Mouse (Mus musculus): ENCODE measurements around the gene Slc26a10. TPM values are rescaled to one million over a fixed set of nuclear protein-coding genes. Genes with fewer than 3 reads are reported as not detected.

Slc26a10 gene
- polyA plus RNA-seq, 1 experiment from 2014 or later, result 1.1 TPM

GRCm38 (mm10) chr10:127188465-127189115, 8.1 kb upstream of the Slc26a10 start:
- Histone ChIP-seq H3K4me3 (replicated peaks) (peak overlapping the region; percentile 60), H3K27ac (peak overlapping the region; percentile 94), H3K36me3 (peaks cover 25% of the 10 kb centered on the region), H3K27me3 (replicated peaks) (no peaks in the 10 kb centered on the region), H3K4me1 (peaks cover 37% of the 10 kb centered on the region), H3K9ac (peak overlapping the region; percentile 65), H3K4me2 (peak overlapping the region; percentile 76), H3K9me3 (no peaks in the 10 kb centered on the region)
- 0% methylated on average over 46 of the region's 46 CpGs for WGBS
- peak; percentile 78 for ATAC-seq (ENCODE audit: insufficient read depth, low FRiP score, low read depth)

- no peak for ATAC-seq (ENCODE audit: insufficient read depth, low FRiP score, low read depth)
Observed at GRCm38 (mm10) chr10:127188079-127188453, 7.6 kb upstream of the Slc26a10 start.

GRCm38 (mm10) chr10:127187371-127188078, 7.1 kb upstream of the Slc26a10 start:
- peaks cover 40% of the 10 kb centered on the region for H3K4me1 ChIP-seq
- H3K36me3 ChIP-seq, result peaks cover 20% of the 10 kb centered on the region
- H3K4me3 ChIP-seq (replicated peaks), result peak overlapping the region; percentile 60
- no peaks in the 10 kb centered on the region for H3K9me3 ChIP-seq
- no peak overlapping the region for H3K9ac ChIP-seq
- H3K4me2 ChIP-seq, result peak overlapping the region; percentile 76
- H3K27ac ChIP-seq, result peak overlapping the region; percentile 94
- no peak for ATAC-seq (ENCODE audit: insufficient read depth, low FRiP score, low read depth)
- H3K27me3 ChIP-seq (replicated peaks), result 0 out of 2 replicates have a peak, but pooled peaks cover 9% of the 10 kb centered on the region
- 45% methylated on average over 10 of the region's 10 CpGs for WGBS

More at GRCm38 (mm10) chr10:127188079-127188453, 7.6 kb upstream of the Slc26a10 start:
- 2% methylated on average over 14 of the region's 21 CpGs for WGBS
- peak overlapping the region; percentile 20 for H3K9ac ChIP-seq
- peak overlapping the region; percentile 76 for H3K4me2 ChIP-seq
- no peaks in the 10 kb centered on the region for H3K9me3 ChIP-seq
- H3K4me3 ChIP-seq (replicated peaks), result peak overlapping the region; percentile 60
- H3K27me3 ChIP-seq (replicated peaks), result 0 out of 2 replicates have a peak, but pooled peaks cover 3% of the 10 kb centered on the region
- H3K4me1 ChIP-seq, result peaks cover 41% of the 10 kb centered on the region
- peaks cover 25% of the 10 kb centered on the region for H3K36me3 ChIP-seq
- H3K27ac ChIP-seq, result peak overlapping the region; percentile 94

DNA sequence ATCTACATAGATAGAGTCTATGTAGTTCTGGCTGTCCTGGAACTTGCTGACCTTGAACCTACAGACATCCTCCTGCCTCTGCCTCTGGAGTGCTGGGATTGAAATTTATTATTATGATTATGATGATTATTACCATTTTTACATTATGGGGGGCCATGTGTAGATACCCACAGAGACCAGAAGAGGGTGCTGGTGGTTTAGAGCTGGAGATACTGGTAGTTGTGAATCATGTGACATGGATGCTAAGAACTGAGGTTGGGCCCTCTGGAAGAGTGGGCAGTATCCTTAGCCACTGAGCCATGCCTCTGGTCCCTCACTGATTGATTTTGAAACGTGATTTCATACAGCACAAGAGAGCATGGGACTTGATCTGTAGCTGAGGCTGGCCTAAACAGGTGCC, 6.0 kb upstream of the Slc26a10 start:
- Histone ChIP-seq H3K4me1 (peaks cover 36% of the 10 kb centered on the region), H3K4me2 (no peak overlapping the region), H3K4me3 (replicated peaks) (no peak overlapping the region), H3K36me3 (peaks cover 17% of the 10 kb centered on the region; the same call in 1 of the 2 replicates), H3K27me3 (replicated peaks) (0 out of 2 replicates have a peak, but pooled peaks cover 13% of the 10 kb centered on the region), H3K9me3 (no peaks in the 10 kb centered on the region), H3K27ac (no peak overlapping the region), H3K9ac (no peak overlapping the region)
- 75% methylated on average over 1 of the region's 1 CpGs for WGBS
- no peak for ATAC-seq (ENCODE audit: insufficient read depth, low FRiP score, low read depth)

GRCm38 (mm10) chr10:127185506-127185905, 5.1 kb upstream of the Slc26a10 start:
- Histone ChIP-seq H3K9me3 (no peaks in the 10 kb centered on the region), H3K27ac (no peak overlapping the region), H3K27me3 (replicated peaks) (peaks cover 22% of the 10 kb centered on the region), H3K4me3 (replicated peaks) (no peak overlapping the region), H3K4me2 (no peak overlapping the region), H3K4me1 (peaks cover 29% of the 10 kb centered on the region), H3K9ac (no peak overlapping the region), H3K36me3 (peaks cover 17% of the 10 kb centered on the region; the same call in 1 of the 2 replicates)
- no peak for ATAC-seq (ENCODE audit: insufficient read depth, low FRiP score, low read depth)
- 79% methylated on average over 15 of the region's 15 CpGs for WGBS

- H3K4me2 ChIP-seq, result no peak overlapping the region
- WGBS, result 70% methylated on average over 9 of the region's 9 CpGs
Observed at GRCm38 (mm10) chr10:127185101-127185500, 4.7 kb upstream of the Slc26a10 start.

GRCm38 (mm10) chr10:127183759-127184158, 3.3 kb upstream of the Slc26a10 start:
- Histone ChIP-seq H3K9ac (no peak overlapping the region), H3K4me3 (replicated peaks) (peak overlapping the region; percentile 3; the same call in 1 of the 2 replicates), H3K4me1 (peaks cover 19% of the 10 kb centered on the region), H3K27ac (no peak overlapping the region), H3K27me3 (replicated peaks) (peaks cover 38% of the 10 kb centered on the region), H3K36me3 (peaks cover 17% of the 10 kb centered on the region; the same call in 1 of the 2 replicates), H3K4me2 (peak overlapping the region; percentile 33), H3K9me3 (no peaks in the 10 kb centered on the region)
- ATAC-seq (ENCODE audit: insufficient read depth, low FRiP score, low read depth), result 0 out of 2 replicates have a peak, but pooled peaks have one; percentile 16
- 21% methylated on average over 20 of the region's 20 CpGs for WGBS

More at GRCm38 (mm10) chr10:127185101-127185500, 4.7 kb upstream of the Slc26a10 start:
- peaks cover 26% of the 10 kb centered on the region for H3K27me3 ChIP-seq (replicated peaks)
- H3K4me1 ChIP-seq, result peaks cover 29% of the 10 kb centered on the region
- H3K4me3 ChIP-seq (replicated peaks), result no peak overlapping the region
- no peak for ATAC-seq (ENCODE audit: insufficient read depth, low FRiP score, low read depth)
- H3K27ac ChIP-seq, result no peak overlapping the region
- H3K9me3 ChIP-seq, result no peaks in the 10 kb centered on the region
- H3K9ac ChIP-seq, result no peak overlapping the region
- peaks cover 17% of the 10 kb centered on the region; the same call in 1 of the 2 replicates for H3K36me3 ChIP-seq

DNA sequence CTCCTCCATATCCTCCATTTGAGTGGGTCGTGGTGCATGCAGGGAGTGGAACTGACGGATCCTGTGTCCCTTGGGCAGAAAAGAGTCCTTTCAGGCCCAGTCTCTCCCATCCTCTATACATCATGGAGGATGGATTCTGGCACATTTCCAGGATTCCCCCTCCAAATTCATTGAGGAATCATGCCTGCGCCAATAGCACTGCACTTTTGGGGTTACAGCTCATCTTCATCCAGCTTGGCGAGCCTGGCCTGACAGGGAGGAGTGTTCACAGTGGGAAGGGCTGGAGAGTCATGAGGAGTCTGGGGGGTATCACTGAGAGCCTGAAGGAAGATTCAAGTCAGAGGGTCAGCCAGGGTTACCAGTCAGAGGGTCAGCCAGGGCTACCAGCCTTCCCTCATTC, 2.2 kb upstream of the Slc26a10 start:
- Histone ChIP-seq H3K4me3 (replicated peaks) (no peak overlapping the region), H3K36me3 (peaks cover 17% of the 10 kb centered on the region; the same call in 1 of the 2 replicates), H3K27me3 (replicated peaks) (peaks cover 48% of the 10 kb centered on the region), H3K4me1 (peaks cover 29% of the 10 kb centered on the region), H3K4me2 (no peak overlapping the region), H3K27ac (no peak overlapping the region), H3K9me3 (no peaks in the 10 kb centered on the region), H3K9ac (no peak overlapping the region)
- WGBS, result 88% methylated on average over 4 of the region's 4 CpGs
- no peak for ATAC-seq (ENCODE audit: insufficient read depth, low FRiP score, low read depth)

DNA sequence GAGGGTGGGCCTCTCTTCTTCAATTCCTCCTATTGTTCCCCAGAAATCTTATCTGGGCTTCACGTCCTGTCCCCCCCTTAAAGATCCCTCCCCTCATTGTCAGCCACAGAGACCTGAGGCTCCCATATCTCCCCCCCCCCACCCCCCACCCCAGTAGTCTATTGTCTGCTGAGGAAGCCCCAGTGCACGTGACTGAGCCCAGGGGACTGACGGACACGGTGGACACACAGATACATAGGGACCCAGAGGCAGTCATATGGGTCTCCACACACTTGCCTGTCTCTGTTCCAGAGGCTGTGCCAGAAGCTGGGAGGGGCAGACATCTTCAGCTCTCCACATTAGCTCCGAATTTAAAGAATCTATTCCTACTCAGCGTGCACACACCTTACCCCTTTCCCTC, 1.1 kb upstream of the Slc26a10 start:
- Histone ChIP-seq H3K9me3 (no peaks in the 10 kb centered on the region), H3K9ac (no peak overlapping the region), H3K27ac (no peak overlapping the region), H3K4me2 (no peak overlapping the region), H3K27me3 (replicated peaks) (peaks cover 53% of the 10 kb centered on the region), H3K4me3 (replicated peaks) (no peak overlapping the region), H3K4me1 (peaks cover 35% of the 10 kb centered on the region), H3K36me3 (peaks cover 10% of the 10 kb centered on the region; the same call in 1 of the 2 replicates)
- 70% methylated on average over 6 of the region's 6 CpGs for WGBS
- no peak for ATAC-seq (ENCODE audit: insufficient read depth, low FRiP score, low read depth)

GRCm38 (mm10) chr10:127180695-127181047, 226 bp upstream of the Slc26a10 start:
- H3K4me2 ChIP-seq, result peak overlapping the region; percentile 38; the same call in 1 of the 2 replicates
- H3K9ac ChIP-seq, result no peak overlapping the region
- WGBS, result 34% methylated on average over 3 of the region's 3 CpGs
- H3K4me1 ChIP-seq, result peaks cover 35% of the 10 kb centered on the region
- peaks cover 62% of the 10 kb centered on the region for H3K27me3 ChIP-seq (replicated peaks)
- no peaks in the 10 kb centered on the region for H3K9me3 ChIP-seq
- H3K4me3 ChIP-seq (replicated peaks), result no peak overlapping the region; the same call in 1 of the 2 replicates
- H3K36me3 ChIP-seq, result peaks cover 4% of the 10 kb centered on the region; the same call in 1 of the 2 replicates
- ATAC-seq (ENCODE audit: insufficient read depth, low FRiP score, low read depth), result no peak
- no peak overlapping the region for H3K27ac ChIP-seq

DNA sequence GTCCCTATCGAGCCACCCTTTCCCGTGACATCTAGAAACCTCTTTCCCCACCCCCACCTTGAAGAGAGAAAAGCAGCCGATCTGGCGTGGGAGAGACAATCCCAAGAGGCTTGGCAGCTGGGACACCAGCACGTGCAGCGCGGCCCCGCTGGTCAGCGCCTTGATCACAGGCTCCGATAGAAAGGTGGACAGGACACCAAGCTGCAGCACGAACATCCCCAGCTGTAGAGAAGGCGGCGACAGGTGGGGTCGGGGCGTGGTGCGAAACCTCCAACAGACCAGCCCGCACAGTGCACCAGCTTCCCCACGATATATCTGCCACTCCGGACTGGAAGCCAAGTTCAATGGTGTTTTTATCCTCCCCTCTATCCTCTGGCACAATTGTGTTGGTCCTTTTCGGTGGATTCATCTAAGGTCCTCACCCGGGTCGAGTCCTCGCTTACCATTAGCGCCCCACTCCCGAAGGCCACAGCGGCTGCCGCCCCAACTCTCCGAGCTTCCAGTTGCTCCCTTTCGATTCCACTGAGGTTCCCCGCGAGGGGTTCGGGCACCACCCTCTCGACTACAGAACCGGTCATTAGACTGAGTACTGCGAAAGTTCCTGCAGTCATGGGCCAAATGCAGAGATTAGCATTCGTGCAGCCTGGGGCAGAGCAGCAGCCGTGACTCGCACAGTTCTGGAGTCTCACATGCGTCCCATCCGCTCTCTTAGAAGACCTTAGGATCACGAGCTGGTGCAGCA, 2.0 kb downstream of the Slc26a10 start:
- ATAC-seq (ENCODE audit: insufficient read depth, low FRiP score, low read depth), result no peak
- peaks cover 63% of the 10 kb centered on the region for H3K27me3 ChIP-seq (replicated peaks)
- no peaks in the 10 kb centered on the region for H3K9me3 ChIP-seq
- WGBS, result 7% methylated on average over 41 of the region's 41 CpGs
- no peak overlapping the region for H3K9ac ChIP-seq
- no peak overlapping the region for H3K27ac ChIP-seq
- peak overlapping the region; percentile 57 for H3K4me2 ChIP-seq
- peaks cover 3% of the 10 kb centered on the region; the same call in 1 of the 2 replicates for H3K36me3 ChIP-seq
- peaks cover 29% of the 10 kb centered on the region for H3K4me1 ChIP-seq
- peak overlapping the region; percentile 32 for H3K4me3 ChIP-seq (replicated peaks)
